Mouse (Mus musculus) left cerebral cortex, postnatal 14 days (tissue): ENCODE results near the gene Abl1. TPM values are rescaled to one million over a fixed set of nuclear protein-coding genes. Genes with fewer than 3 reads are reported as not detected.

Experiments used
- DNase-seq, 2 experiments: peaks; one replicate each; pipeline ENCODE4 v3.0.0; 2021 to 2022; ENCODE audit warnings: low spot score in 2 of 2, mixed read lengths in 1 of 2
- intact Hi-C: fragments of 180-260 bp; cut with DNase I; formaldehyde crosslinking; loops from one replicate; pipeline ENCODE4 v1.15.1; 2025
- long read RNA-seq, 2 experiments: library from polyadenylated mRNA; stranded (forward); transcript quantifications; one replicate each; pipeline ENCODE4 v2.0.0; 2021
- total RNA-seq, 2 experiments: library from RNA; stranded (reverse); gene quantifications; 2 replicates each; pipeline ENCODE4 v1.2.3; 2021

Gene Abl1
- 10 to 100 TPM; 37.4 to 39.6 TPM for total RNA-seq
- long read RNA-seq, experiment 1, full-length matches to known transcripts, result 5 of 23 reads
- long read RNA-seq, experiment 1, partial matches to known transcripts, result 0 of 23 reads
- long read RNA-seq, experiment 1, other reads (novel, unspliced or antisense), result 18 of 23 reads
- long read RNA-seq, experiment 2, full-length matches to known transcripts, result 7 of 34 reads
- long read RNA-seq, experiment 2, partial matches to known transcripts, result 5 of 34 reads
- long read RNA-seq, experiment 2, other reads (novel, unspliced or antisense), result 22 of 34 reads

DNA sequence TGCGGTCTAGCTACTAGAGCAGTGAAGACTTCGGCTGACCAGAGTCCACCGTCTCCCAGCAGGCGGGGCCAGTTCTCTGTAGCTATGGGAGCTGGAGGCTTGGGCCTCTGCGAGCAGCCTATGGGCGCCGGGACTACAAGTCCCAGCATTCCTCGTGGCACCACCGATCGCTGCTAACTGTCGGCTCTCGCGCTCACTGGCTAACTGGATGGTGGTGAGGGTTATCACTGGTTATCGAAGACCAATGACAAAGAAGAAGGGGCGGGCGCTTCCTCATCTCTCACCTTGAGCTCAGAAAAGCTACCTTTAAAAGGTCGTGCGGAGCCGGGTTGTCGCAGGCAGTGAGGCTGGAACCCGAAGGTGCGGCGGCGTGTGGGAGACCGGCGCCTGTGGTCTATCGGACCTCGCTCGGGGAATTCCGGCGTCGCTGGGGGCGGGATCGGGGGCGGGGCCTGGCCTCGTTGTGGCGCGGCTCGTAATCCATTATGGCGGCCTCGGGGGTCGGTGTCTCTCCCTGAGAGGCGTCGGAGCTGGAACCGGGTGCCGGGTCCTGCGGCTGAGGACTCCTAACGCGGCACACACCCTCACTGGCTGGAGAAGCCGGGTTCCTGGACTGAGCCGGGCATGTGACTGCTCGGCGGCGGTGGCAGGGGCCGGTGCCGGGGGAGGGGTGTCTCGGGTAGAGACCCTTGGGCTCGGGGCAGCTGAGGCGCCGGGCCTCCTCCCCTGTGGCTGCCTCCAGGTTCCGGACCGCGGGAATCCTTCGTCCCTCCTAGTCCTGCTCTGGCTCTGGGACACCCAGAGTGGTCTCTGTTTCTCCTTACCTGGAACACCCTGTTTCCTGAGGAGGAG is at the start of gene Abl1:
Abl1 (plus strand) TSS at position 303 of the 852 bp plus-strand sequence.
- intact Hi-C loops, result loop anchor here (10.0 kb wide), 1 partner anchor 287 kb away; the partner anchor contains the start of gene Nup214
- peak; percentile 97 to 98 for DNase-seq

DNA sequence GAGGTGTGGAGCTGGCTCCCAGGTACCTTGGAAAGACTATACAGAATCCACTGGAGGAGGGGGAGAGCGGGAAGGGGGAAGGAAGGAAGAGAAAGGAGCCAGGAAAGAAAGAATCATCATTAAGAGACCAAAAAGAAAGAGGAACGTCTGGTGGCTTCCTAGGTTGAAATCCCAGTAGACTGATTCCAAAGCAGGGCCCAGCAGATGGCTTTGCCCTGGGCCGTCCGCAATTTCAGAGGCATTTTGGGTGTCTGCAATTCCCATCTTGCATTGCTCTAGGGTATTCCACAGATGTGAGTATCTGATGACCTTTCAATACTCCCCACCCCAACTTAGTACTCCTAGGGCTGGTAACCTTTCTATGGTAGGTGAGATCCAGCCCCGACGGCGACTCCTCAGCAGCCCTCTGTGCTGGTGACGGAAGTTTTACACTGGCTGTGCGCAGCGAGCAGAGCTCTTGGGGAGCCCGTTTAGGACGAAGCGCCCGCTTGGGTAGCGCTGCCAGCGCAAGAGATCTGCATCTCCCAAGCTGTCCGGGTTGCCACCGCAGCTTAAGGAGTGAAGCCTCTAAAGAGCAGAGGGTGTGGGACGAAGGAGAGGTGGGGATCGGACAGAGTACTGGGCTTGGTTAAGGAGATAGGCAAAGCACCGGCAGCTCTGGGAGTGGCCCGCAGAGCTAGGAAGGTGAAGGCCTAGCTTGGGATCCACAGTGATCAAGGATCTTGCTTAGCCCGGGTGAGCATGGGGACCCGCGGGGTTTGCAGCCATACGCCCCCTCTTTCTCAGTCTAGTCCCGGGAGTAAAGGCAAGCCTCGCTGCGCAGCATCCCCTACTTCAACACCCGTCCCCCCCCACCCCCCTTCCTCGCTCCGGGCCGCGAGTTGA is 49.4 kb upstream of the Abl1 start:
- intact Hi-C loops, result no loop called here
- DNase-seq, result no peak

DNA sequence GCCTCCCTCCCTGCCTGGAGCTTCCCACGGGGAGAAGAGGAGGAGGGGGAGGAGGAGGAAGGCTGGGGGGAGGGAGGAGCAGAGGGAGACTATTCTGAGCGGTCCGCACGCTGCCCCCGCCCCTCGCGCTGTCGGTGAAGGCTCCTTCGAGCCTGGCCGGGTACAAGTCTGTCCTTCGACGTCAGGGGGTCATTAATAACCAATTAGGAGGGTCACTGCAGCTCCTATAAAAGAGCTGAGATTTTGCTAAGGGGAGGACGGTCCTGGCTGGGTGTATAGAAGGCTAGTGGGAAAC is 48.8 kb upstream of the Abl1 start:
- intact Hi-C loops, result no loop called here
- DNase-seq, result no peak

- intact Hi-C loops, result no loop called here
- DNase-seq, result no peak
Measured at GRCm38 (mm10) chr2:31639901-31640608, 48.1 kb upstream of the Abl1 start, which contains the start of gene Prdm12. Prdm12 (plus strand) TSS chr2:31640037.

GRCm38 (mm10) chr2:31640609-31641507 is 47.3 kb upstream of the Abl1 start:
- intact Hi-C loops, result no loop called here

GRCm38 (mm10) chr2:31641508-31641830 is 46.7 kb upstream of the Abl1 start:
- no peak for DNase-seq

More at GRCm38 (mm10) chr2:31640609-31641507, 47.3 kb upstream of the Abl1 start:
- DNase-seq, result no peak

DNA sequence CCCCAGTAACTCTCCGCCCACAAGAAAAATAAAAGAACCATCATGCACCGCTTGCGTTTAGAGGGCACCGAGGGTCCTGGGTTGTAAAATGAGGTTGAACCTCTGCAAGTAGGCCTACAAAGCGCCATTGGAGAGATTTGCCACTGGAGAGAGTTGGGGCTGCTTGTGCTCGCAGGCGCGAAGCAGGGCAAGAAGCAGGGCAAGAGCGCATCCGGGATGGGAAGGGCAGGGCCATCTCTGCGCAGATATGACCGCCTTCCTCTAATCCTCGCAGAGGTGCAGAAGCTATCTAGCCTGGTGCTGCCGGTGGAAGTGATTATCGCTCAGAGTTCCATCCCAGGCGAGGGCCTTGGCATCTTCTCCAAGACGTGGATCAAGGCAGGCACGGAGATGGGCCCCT is 46.2 kb upstream of the Abl1 start:
- no peak for DNase-seq
- intact Hi-C loops, result no loop called here

More at GRCm38 (mm10) chr2:31641508-31641830, 46.7 kb upstream of the Abl1 start:
- intact Hi-C loops, result no loop called here

GRCm38 (mm10) chr2:31653971-31654853 is 34.0 kb upstream of the Abl1 start:
- DNase-seq, result peak; percentile 80 to 82
- intact Hi-C loops, result no loop called here

DNA sequence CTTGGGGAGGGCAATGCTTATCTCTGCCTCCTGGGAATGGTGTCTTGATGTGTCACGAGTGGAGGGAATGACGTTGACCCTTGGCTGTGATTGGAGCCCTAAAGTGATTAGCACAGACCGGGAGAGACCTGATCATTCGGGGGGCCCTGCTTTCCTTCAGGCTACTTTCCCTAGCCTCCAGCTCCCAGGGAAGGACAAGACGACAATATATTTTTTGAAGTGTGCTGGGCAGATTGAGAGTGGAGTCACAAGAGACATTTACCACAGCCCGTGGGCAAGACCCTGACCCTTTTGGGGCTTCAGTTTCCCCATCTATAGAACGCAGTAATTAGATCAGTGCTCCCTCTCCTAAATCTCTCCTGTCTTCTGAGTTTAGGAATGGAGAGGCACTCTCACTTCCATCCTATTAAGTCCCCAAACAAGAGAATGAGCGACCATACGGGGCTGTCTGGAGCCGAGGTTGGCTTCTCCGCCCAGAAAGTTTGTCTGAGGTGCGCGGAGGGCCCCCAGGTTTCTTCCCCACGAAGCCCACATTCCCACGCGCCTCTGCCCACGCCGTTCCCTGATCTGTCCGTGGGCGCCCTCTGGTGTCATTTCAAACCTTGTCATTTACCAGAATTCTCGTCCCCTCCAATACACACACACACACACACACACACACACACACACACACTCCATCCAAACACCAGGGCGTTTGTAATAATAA is 33.2 kb upstream of the Abl1 start:
- peak; percentile 58 to 79 for DNase-seq
- intact Hi-C loops, result loop anchor here (1.0 kb wide), 1 partner anchor 172 kb away; no protein-coding TSS in a partner anchor

- intact Hi-C loops, result no loop called here
Measured at GRCm38 (mm10) chr2:31656374-31656773, 31.8 kb upstream of the Abl1 start.

DNA sequence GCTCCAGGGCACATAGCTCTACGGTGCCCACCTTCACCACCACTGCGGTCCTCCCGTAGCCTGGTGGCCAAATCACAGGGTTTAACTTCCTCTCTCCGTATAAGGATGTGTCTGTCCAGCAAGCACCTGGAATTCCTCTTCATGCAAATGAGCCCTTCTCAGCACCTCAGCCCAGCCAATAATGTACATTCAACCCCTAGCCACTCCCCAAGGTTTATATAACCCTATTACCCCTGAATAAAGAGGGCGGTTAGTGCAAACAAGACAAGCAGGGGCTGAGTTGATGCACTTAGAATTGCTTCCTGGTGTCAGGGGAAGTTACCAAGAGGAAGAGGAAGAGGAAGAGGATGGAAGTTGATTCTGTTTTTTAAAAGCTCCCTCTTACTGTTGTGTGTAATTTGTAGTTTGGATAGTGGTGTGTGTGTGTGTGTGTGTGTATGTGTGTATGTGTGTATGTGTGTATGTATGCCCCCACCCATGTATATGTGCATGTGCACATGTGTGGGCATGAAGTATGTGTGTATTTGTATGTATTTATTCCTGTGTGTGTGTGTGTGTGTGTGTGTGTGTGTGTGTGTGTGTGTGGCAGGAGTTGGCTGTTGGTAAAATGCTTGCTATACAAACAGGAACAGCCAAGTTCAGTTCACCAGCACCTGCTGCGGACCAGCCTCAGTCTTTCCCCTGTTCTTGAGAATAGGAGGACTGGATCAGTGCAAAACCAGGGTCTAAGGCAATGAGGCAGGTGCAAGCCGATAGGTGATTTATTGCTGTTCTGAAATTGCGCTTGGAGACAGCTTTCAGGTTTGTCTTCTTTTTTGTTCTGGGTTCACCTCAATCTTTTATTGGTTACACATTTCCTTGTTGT is 25.0 kb upstream of the Abl1 start:
- DNase-seq, result no peak
- intact Hi-C loops, result no loop called here

More at GRCm38 (mm10) chr2:31656374-31656773, 31.8 kb upstream of the Abl1 start:
- DNase-seq, result no peak

GRCm38 (mm10) chr2:31663804-31664180 is 24.4 kb upstream of the Abl1 start:
- no peak for DNase-seq
- intact Hi-C loops, result no loop called here

DNA sequence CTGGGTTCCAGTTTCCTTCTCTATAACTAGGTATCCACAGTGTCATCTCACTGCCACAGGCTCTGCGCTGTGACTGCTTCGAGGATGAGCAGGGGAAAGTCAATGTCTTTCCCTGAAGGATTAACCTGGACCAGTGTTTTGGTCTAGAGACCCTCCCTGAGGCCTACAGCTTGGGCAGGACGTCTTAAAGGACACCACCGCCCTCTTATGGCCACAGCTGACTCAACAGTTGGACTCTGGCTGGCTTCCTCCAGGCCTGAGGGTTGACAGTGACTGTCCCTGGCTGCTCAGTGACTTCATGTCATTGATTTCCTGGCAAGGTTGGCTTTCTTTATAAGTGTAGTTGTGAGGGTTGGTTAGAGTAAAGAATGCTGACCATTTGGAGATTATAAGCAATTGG is 20.8 kb upstream of the Abl1 start:
- intact Hi-C loops, result no loop called here
- DNase-seq, result peak in 1 of 2 experiments; percentile 13

- peak; percentile 93 to 97 for DNase-seq
- intact Hi-C loops, result loop anchor here (5.0 kb wide), 1 partner anchor 98 kb away; the partner anchor contains the start of gene Fubp3
Measured at GRCm38 (mm10) chr2:31670551-31671035, 17.6 kb upstream of the Abl1 start, which contains the start of gene Exosc2. Exosc2 (plus strand) TSS chr2:31670715.

DNA sequence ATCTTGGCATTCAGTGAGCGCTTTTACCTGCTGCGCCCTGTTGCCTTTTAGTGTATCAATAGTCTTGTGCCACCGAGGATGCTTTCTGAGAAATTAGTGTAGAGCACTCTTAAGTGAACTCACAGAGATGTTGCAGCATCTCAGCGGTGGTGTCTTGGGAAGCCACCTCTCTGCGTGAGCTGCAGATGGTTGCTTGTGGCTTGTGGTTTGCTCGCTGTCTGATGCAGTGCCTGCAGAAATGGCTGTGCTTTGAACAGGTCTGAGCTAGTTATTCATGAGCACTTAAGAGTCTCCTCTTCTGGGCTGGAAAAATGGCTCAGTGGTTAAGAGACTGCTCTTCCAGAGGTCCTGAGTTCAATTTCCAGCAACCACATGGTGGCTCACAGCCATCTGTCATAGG is 9.5 kb upstream of the Abl1 start:
- intact Hi-C loops, result no loop called here
- DNase-seq, result no peak
